ENCODE assay signal across 30 mouse cellular contexts in genomic region chr7:28874565-28874964, GRCm38 (mm10). TPM values are rescaled to one million over a fixed set of nuclear protein-coding genes. Genes with fewer than 3 reads are reported as not detected.
"Had no signal": no experiment of that assay in that cellular context is flagged by ENCODE, and none has a peak within 500 bp of the region (broad histone marks: within the 10 kb centered on the region; RNA-seq: fewer than 3 reads in every experiment).

No protein-coding gene starts in this region.

- H3K36me3 ChIP-seq: embryonic facial prominence, embryonic 10.5 days; embryonic facial prominence, embryonic 12.5 days; embryonic facial prominence, embryonic 13.5 days; embryonic facial prominence, embryonic 15.5 days; forebrain, embryonic 10.5 days; forebrain, embryonic 12.5 days; forebrain, embryonic 15.5 days had no signal

- H3K27ac ChIP-seq: embryonic facial prominence, embryonic 12.5 days; embryonic facial prominence, embryonic 13.5 days; embryonic facial prominence, embryonic 15.5 days; forebrain, embryonic 10.5 days; forebrain, embryonic 12.5 days; forebrain, embryonic 13.5 days; forebrain, embryonic 15.5 days; gastrocnemius, adult 2 months; heart, adult 2 months had no signal

- H3K4me3 ChIP-seq: embryonic facial prominence, embryonic 10.5 days; embryonic facial prominence, embryonic 12.5 days; embryonic facial prominence, embryonic 13.5 days; embryonic facial prominence, embryonic 15.5 days; erythroblast, embryonic 14.5 days; forebrain, embryonic 10.5 days; forebrain, embryonic 12.5 days; forebrain, embryonic 13.5 days; forebrain, embryonic 15.5 days; gastrocnemius, adult 2 months; heart, adult 2 months had no signal

- H3K9ac ChIP-seq: embryonic facial prominence, embryonic 12.5 days; embryonic facial prominence, embryonic 13.5 days; embryonic facial prominence, embryonic 15.5 days; forebrain, embryonic 12.5 days; forebrain, embryonic 13.5 days; forebrain, embryonic 15.5 days; forebrain, postnatal 0 days had no signal

- H3K4me2 ChIP-seq: embryonic facial prominence, embryonic 12.5 days; embryonic facial prominence, embryonic 13.5 days; embryonic facial prominence, embryonic 15.5 days; forebrain, embryonic 12.5 days; forebrain, embryonic 13.5 days; forebrain, embryonic 15.5 days had no signal

- DNase-seq: cerebellum, adult 8-10 months; cerebellum, adult 9-10 months; cerebellum, adult 9-11 months; cerebellum, postnatal 10 days; cerebellum, postnatal 14 days; cerebellum, postnatal 25 days; cerebellum, postnatal 36 days; embryo, embryonic 11 days; forebrain, postnatal 0 days; gastrocnemius, adult 2 months; gastrocnemius, postnatal 10 days; gastrocnemius, postnatal 14 days; gastrocnemius, postnatal 25 days; gastrocnemius, postnatal 36 days; heart, adult 11 months; heart, adult 18-20 months; heart, adult 2 months had no signal

- H3K4me1 ChIP-seq: embryonic facial prominence, embryonic 15.5 days; forebrain, embryonic 10.5 days; forebrain, embryonic 12.5 days; forebrain, embryonic 13.5 days; forebrain, embryonic 15.5 days had no signal

- H3K27me3 ChIP-seq: embryonic facial prominence, embryonic 12.5 days; embryonic facial prominence, embryonic 13.5 days; embryonic facial prominence, embryonic 15.5 days; forebrain, embryonic 12.5 days; forebrain, embryonic 13.5 days; forebrain, embryonic 15.5 days had no signal

- H3K9me3 ChIP-seq: embryonic facial prominence, embryonic 10.5 days; embryonic facial prominence, embryonic 12.5 days; embryonic facial prominence, embryonic 13.5 days; embryonic facial prominence, embryonic 15.5 days; forebrain, embryonic 10.5 days; forebrain, embryonic 12.5 days; forebrain, embryonic 13.5 days; forebrain, embryonic 15.5 days had no signal

- ATAC-seq: forebrain, embryonic 13.5 days; forebrain, embryonic 14.5 days; forebrain, embryonic 15.5 days; forebrain, embryonic 16.5 days; forebrain, postnatal 0 days had no signal

RNA-seq across cellular contexts. Expression of gene Capn12, which starts 6.7 kb away (rescaled TPM):
- total RNA-seq: forebrain, postnatal 0 days; granulocyte monocyte progenitor cell, adult 5-6 weeks had no signal
- polyA plus RNA-seq: erythroblast, embryonic 14.5 days had no signal

RNA-seq across cellular contexts. Expression of gene Lgals7, which starts 10.9 kb away (rescaled TPM):
- total RNA-seq: gastrocnemius, adult 2 months; gastrocnemius, adult 8-10 months; gastrocnemius, postnatal 14 days; gastrocnemius, postnatal 25 days; gastrocnemius, postnatal 36 days; granulocyte monocyte progenitor cell, adult 5-6 weeks had no signal
- polyA plus RNA-seq: erythroblast, embryonic 14.5 days had no signal
